Mouse (Mus musculus) bone marrow macrophage, adult 2 months (primary cell): ENCODE measurements at regions not wholly inside any gene's neighbourhood (a gene's known extent, or its start where the extent isn't known, plus 50 kb on each side); places are given as distances from the start of the nearest gene placed in this dataset.

Experiments
- CTCF ChIP-seq: IDR thresholded peaks from 2 replicates; pipeline ENCODE4 v1.5.1; 2012; ENCODE audit warnings: low read depth, mild to moderate bottlenecking, low read length, moderate library complexity
- POLR2A ChIP-seq: IDR thresholded peaks from 2 replicates; pipeline ENCODE4 v1.6.1; 2012; ENCODE audit warnings: mild to moderate bottlenecking, low read depth, low read length, borderline replicate concordance

DNA sequence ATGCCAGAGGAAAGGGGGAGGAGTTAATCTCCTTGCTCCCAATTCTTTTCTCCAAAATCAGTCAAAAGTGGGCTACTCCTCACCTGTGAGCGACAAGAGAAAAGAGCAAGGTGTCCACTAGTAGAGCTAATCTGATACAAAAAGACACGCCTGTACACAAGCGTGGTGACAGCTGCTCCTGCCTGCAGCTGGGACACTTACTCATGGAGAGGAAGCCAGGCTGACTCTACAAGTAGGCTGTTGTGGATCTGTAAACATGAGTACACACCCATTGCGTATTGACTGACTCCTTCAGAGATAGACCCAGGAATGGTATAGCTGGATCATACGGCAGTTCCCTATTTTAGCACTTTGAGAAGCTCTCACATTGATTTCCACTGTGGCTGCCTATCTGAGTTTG, 129.7 kb downstream of the Nuak1 start:
- TF ChIP-seq CTCF (no peak), POLR2A (no peak)
